Mouse (Mus musculus): Measurements from ENCODE around the gene Ankrd54.
"Not testable (repeated sequence)": the region's sequence is repeated elsewhere in the genome, so short reads cannot be mapped to it uniquely, and the experiment has no call there.

Gene Ankrd54

GRCm38 (mm10) chr15:79007836-79008235 is 54.9 kb downstream of the Ankrd54 start:
- DNase-seq, result not testable (repeated sequence)

DNA sequence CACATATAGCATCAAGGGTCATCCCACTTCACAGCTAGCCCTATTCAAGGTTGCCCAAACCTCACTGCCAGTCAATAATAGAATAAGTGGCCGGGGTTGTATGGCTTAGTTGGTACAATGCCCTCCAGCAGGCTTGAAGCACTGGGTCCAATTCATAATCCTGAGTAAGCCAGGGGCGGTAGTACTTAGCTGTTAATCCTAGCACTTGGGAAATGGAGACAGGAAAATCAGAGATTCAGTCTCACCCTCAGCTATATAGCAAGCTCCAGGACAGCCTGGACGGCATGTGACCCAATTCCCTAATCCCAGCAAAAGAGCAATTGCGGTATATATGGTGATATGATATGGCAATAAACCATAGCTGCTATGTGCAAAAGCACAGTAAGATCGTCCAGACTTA is 55.6 kb downstream of the Ankrd54 start:
- DNase-seq, result no peak

- DNase-seq, result no peak
Observed at GRCm38 (mm10) chr15:79006638-79007037, 56.1 kb downstream of the Ankrd54 start.

DNA sequence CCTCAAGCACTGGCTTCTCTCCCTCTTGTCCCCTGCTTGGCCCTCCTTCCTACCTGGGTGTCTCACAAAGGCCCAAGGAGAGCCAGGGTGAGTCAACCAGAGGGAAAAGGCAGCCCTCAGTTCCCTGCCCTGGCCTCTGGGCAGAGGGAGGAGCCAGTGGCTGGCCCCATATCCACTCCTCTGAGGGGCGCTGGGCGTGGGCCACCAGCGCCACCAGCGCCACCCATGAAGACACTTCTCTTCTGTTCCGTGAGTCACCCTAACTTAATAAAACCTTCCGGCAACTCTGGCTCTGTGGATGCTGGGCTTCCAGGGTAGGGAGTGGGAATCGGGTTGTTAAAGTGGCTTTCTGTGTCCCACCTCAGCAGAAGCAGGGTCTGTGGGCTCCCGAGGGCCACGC is 57.1 kb downstream of the Ankrd54 start:
- DNase-seq, result no peak

Data from cerebellum, adult 9-10 months (tissue).